Mouse (Mus musculus): ENCODE results near the gene Ccdc170.

GRCm38 (mm10) chr10:4570778-4571177 is 88.5 kb downstream of the Ccdc170 start:
- TF ChIP-seq GATA1 (IDR thresholded peaks at IDR 0.05; ENCODE audit: borderline replicate concordance, low read length) (no peak), FLI1 (IDR thresholded peaks at IDR 0.05; ENCODE audit: low read length) (no peak)
